Mouse (Mus musculus) heart, postnatal 14 days (tissue): ENCODE measurements around the gene Mafg. TPM values are rescaled to one million over a fixed set of nuclear protein-coding genes. Genes with fewer than 3 reads are reported as not detected.
"Not testable (repeated sequence)": the region's sequence is repeated elsewhere in the genome, so short reads cannot be mapped to it uniquely, and the experiment has no call there.

ENCODE experiments used
- DNase-seq, 2 experiments: peaks; one replicate each; pipeline ENCODE4 v3.0.0; 2021 to 2022
- intact Hi-C: fragments of 180-260 bp; cut with DNase I; formaldehyde crosslinking; loops from one replicate; pipeline ENCODE4 v1.15.1; 2025
- long read RNA-seq, 2 experiments: library from polyadenylated mRNA; stranded (forward); transcript quantifications; one replicate each; pipeline ENCODE4 v2.0.0; 2021
- total RNA-seq, 2 experiments: library from RNA; stranded (reverse); gene quantifications; 2 replicates each; pipeline ENCODE4 v1.2.3; 2021

Gene Mafg
- 10 to 100 TPM; 33.7 to 41.0 TPM for total RNA-seq
- long read RNA-seq, experiment 1, full-length matches to known transcripts, result 22 of 34 reads
- long read RNA-seq, experiment 1, partial matches to known transcripts, result 3 of 34 reads
- long read RNA-seq, experiment 1, other reads (novel, unspliced or antisense), result 9 of 34 reads
- long read RNA-seq, experiment 2, full-length matches to known transcripts, result 19 of 30 reads
- long read RNA-seq, experiment 2, partial matches to known transcripts, result 1 of 30 reads
- long read RNA-seq, experiment 2, other reads (novel, unspliced or antisense), result 10 of 30 reads

GRCm38 (mm10) chr11:120633520-120634343 is at the start of gene Mafg:
TSS of gene Mafg (minus strand) at chr11:120633600.
- peak; percentile 94 to 95 for DNase-seq
- intact Hi-C loops, result no loop called here

GRCm38 (mm10) chr11:120682683-120683082 is 49.3 kb upstream of the Mafg start:
- DNase-seq, result no peak
- intact Hi-C loops, result no loop called here

- peak; percentile 30 to 49 for DNase-seq
Measured at GRCm38 (mm10) chr11:120679909-120680308, 46.5 kb upstream of the Mafg start.

GRCm38 (mm10) chr11:120676951-120677350 is 43.6 kb upstream of the Mafg start:
- intact Hi-C loops, result no loop called here

More at GRCm38 (mm10) chr11:120679909-120680308, 46.5 kb upstream of the Mafg start:
- intact Hi-C loops, result no loop called here

GRCm38 (mm10) chr11:120675875-120676274 is 42.5 kb upstream of the Mafg start:
- intact Hi-C loops, result loop anchor here (2.0 kb wide), 1 partner anchor 51 kb away; the partner anchor contains the start of gene Sirt7
- not testable (repeated sequence) for DNase-seq

More at GRCm38 (mm10) chr11:120676951-120677350, 43.6 kb upstream of the Mafg start:
- DNase-seq, result no peak

GRCm38 (mm10) chr11:120673594-120674122 is 40.3 kb upstream of the Mafg start:
- intact Hi-C loops, result loop anchor here (2.0 kb wide), 1 partner anchor 49 kb away; the partner anchor contains the start of gene Sirt7

GRCm38 (mm10) chr11:120672687-120673593 is 39.5 kb upstream of the Mafg start, which contains the start of gene Aspscr1:
TSS of gene Aspscr1 (plus strand) at chr11:120672973.
- intact Hi-C loops, result no loop called here
- DNase-seq, result peak; percentile 96 to 97

More at GRCm38 (mm10) chr11:120673594-120674122, 40.3 kb upstream of the Mafg start:
- no peak for DNase-seq

GRCm38 (mm10) chr11:120666617-120667016 is 33.2 kb upstream of the Mafg start:
- intact Hi-C loops, result no loop called here
- DNase-seq, result peak in 1 of 2 experiments; percentile 12

- DNase-seq, result peak; percentile 76 to 82
- intact Hi-C loops, result no loop called here
Measured at GRCm38 (mm10) chr11:120665406-120665805, 32.0 kb upstream of the Mafg start.

GRCm38 (mm10) chr11:120663714-120664113 is 30.3 kb upstream of the Mafg start:
- intact Hi-C loops, result no loop called here

GRCm38 (mm10) chr11:120662759-120663158 is 29.4 kb upstream of the Mafg start:
- intact Hi-C loops, result no loop called here
- DNase-seq, result no peak

More at GRCm38 (mm10) chr11:120663714-120664113, 30.3 kb upstream of the Mafg start:
- no peak for DNase-seq

- DNase-seq, result no peak
- intact Hi-C loops, result no loop called here
Measured at GRCm38 (mm10) chr11:120661076-120661460, 27.7 kb upstream of the Mafg start, which contains the start of gene Notum. TSS of gene Notum (minus strand) at chr11:120661175.

GRCm38 (mm10) chr11:120660301-120661075 is 27.1 kb upstream of the Mafg start:
- intact Hi-C loops, result no loop called here
- DNase-seq, result peak; percentile 48 to 57

- DNase-seq, result no peak
- intact Hi-C loops, result loop anchor here (1.0 to 5.0 kb wide), 2 partner anchors 53 to 118 kb away; no protein-coding TSS in a partner anchor
Measured at GRCm38 (mm10) chr11:120659509-120660300, 26.3 kb upstream of the Mafg start.

GRCm38 (mm10) chr11:120658876-120659410 is 25.5 kb upstream of the Mafg start:
- intact Hi-C loops, result loop anchor here (1.0 to 5.0 kb wide), 2 partner anchors 53 to 118 kb away; no protein-coding TSS in a partner anchor
- peak; percentile 85 to 88 for DNase-seq

GRCm38 (mm10) chr11:120657301-120657700 is 23.9 kb upstream of the Mafg start:
- intact Hi-C loops, result loop anchor here (5.0 kb wide), 1 partner anchor 120 kb away; no protein-coding TSS in a partner anchor

GRCm38 (mm10) chr11:120654741-120655140 is 21.3 kb upstream of the Mafg start:
- intact Hi-C loops, result loop anchor here (5.0 kb wide), 1 partner anchor 123 kb away; no protein-coding TSS in a partner anchor

More at GRCm38 (mm10) chr11:120657301-120657700, 23.9 kb upstream of the Mafg start:
- DNase-seq, result no peak

More at GRCm38 (mm10) chr11:120654741-120655140, 21.3 kb upstream of the Mafg start:
- no peak for DNase-seq
